8 mouse cellular contexts compared by ENCODE assay signal in genomic region chr3:42110976-42111847, GRCm38 (mm10).
A peak's percentile ranks its signal among the peaks of the same experiment; 100 is the strongest.
DNase-seq lines count a peak whose midpoint lies in the region; ATAC-seq and TF ChIP-seq lines count a peak whose summit lies in the region.

No protein-coding gene starts in this region.

- H3K4me3 ChIP-seq in embryonic facial prominence, embryonic 12.5 days = no peak overlapping the region
- peak overlapping the region; percentile 22 for H3K4me3 ChIP-seq in layer of hippocampus, adult 2 months
- no peak overlapping the region for H3K4me3 ChIP-seq in lung, postnatal 0 days (ENCODE audit: low read depth, low read length)

- TF ChIP-seq EP300 in lung, postnatal 0 days (IDR thresholded peaks at IDR 0.05) = no peak

- ATAC-seq in embryonic facial prominence, embryonic 12.5 days (ENCODE audit: insufficient number of reproducible peaks, insufficient read depth, low FRiP score, low TSS enrichment) = peak; percentile 64; the same call in 1 of the 2 replicates
- peak; percentile 49; the same call in 1 of the 2 replicates for ATAC-seq in lung, postnatal 0 days
- no peak for ATAC-seq in monocyte, adult 5-6 weeks (replicated peaks; ENCODE audit: insufficient number of reproducible peaks, low FRiP score, low TSS enrichment, poor library complexity, severe bottlenecking)

- no peaks in the 10 kb centered on the region for H3K4me1 ChIP-seq in embryonic facial prominence, embryonic 12.5 days
- no peaks in the 10 kb centered on the region for H3K4me1 ChIP-seq in lung, postnatal 0 days (ENCODE audit: insufficient read depth, low read depth, low read length)

- TF ChIP-seq CTCF in layer of hippocampus, adult 2 months (conservative IDR thresholded peaks at IDR 0.05) = peak; percentile 96
- peak; percentile 77 for TF ChIP-seq CTCF in lung, postnatal 0 days (IDR thresholded peaks at IDR 0.05)

- H3K27me3 ChIP-seq in embryonic facial prominence, embryonic 12.5 days = no peaks in the 10 kb centered on the region
- H3K27me3 ChIP-seq in lung, postnatal 0 days (replicated peaks; ENCODE audit: insufficient read depth, low read length) = no peaks in the 10 kb centered on the region

- no peaks in the 10 kb centered on the region for H3K36me3 ChIP-seq in embryonic facial prominence, embryonic 12.5 days
- H3K36me3 ChIP-seq in lung, postnatal 0 days (ENCODE audit: insufficient read depth, low read length) = no peaks in the 10 kb centered on the region

- H3K4me2 ChIP-seq in embryonic facial prominence, embryonic 12.5 days (replicated peaks) = no peak overlapping the region
- peak overlapping the region; percentile 20; the same call in 1 of the 2 replicates for H3K4me2 ChIP-seq in lung, postnatal 0 days (replicated peaks; ENCODE audit: low read depth, low read length)

- no peaks in the 10 kb centered on the region for H3K9me3 ChIP-seq in embryonic facial prominence, embryonic 12.5 days
- H3K9me3 ChIP-seq in lung, postnatal 0 days (ENCODE audit: low read length) = no peaks in the 10 kb centered on the region

- WGBS in embryonic facial prominence, embryonic 12.5 days = 42% methylated on average over 13 of the region's 13 CpGs
- 43% methylated on average over 13 of the region's 13 CpGs for WGBS in lung, postnatal 0 days

- intact Hi-C loops in heart, postnatal 10 days (cut with DNase I) = no loop called here

- DNase-seq in 3134 (ENCODE audit: extremely low read depth, insufficient read length, low spot score) = peak; percentile 26
- DNase-seq in adrenal gland, adult 8-10 months = peak; percentile 27
- peak; percentile 19 to 41 for DNase-seq in heart, postnatal 10 days
- peak; percentile 61 to 79 for DNase-seq in layer of hippocampus, adult 2 months (ENCODE audit: low spot score in 2 of 2)
- peak; percentile 49 for DNase-seq in lung, postnatal 0 days (ENCODE audit: low spot score)
- peak; percentile 80 to 86 for DNase-seq in right cerebral cortex, adult 2 months (ENCODE audit: low spot score in 2 of 2)

- H3K9ac ChIP-seq in embryonic facial prominence, embryonic 12.5 days = no peak overlapping the region
- H3K9ac ChIP-seq in lung, postnatal 0 days (replicated peaks; ENCODE audit: low read depth) = 0 out of 2 replicates have a peak overlapping the region, but pooled peaks have one; percentile 23

- no peak overlapping the region for H3K27ac ChIP-seq in embryonic facial prominence, embryonic 12.5 days
- H3K27ac ChIP-seq in layer of hippocampus, adult 2 months = peak overlapping the region; percentile 52; the same call in 1 of the 2 replicates
- no peak overlapping the region for H3K27ac ChIP-seq in lung, postnatal 0 days (ENCODE audit: low read length)

Comparison
In these comparisons a context has a peak if more than half of its experiments do, and no peak if none do; other contexts are left out.
1. DNase-seq: peak in every context shown above with its lines; median percentile 83 in right cerebral cortex, adult 2 months; 70 in layer of hippocampus, adult 2 months; 49 in lung, postnatal 0 days; 30 in heart, postnatal 10 days; 27 in adrenal gland, adult 8-10 months; 26 in 3134.